Mouse (Mus musculus) intestine, embryonic 15.5 days (tissue): ENCODE results near the gene Dcaf1. TPM values are rescaled to one million over a fixed set of nuclear protein-coding genes. Genes with fewer than 3 reads are reported as not detected.

Experiments
- ATAC-seq: fragments of 200-750 bp; cut with Nextera tagmentation; 2 replicates; pipeline ENCODE4 v1.8.0; 2017; ENCODE audit warnings: moderate TSS enrichment, moderate library complexity
- H3K27ac ChIP-seq: fragments of 300-500 bp; sonication (generic); 2 replicates; pipeline ENCODE4 v1.5.1; 2015; ENCODE audit warnings: mild to moderate bottlenecking, inconsistent platforms
- H3K27me3 ChIP-seq: fragments of 300-500 bp; sonication (generic); replicated peaks from 2 replicates; pipeline ENCODE4 v1.6.1; 2015; ENCODE audit warnings: inconsistent platforms
- H3K36me3 ChIP-seq: fragments of 300-500 bp; sonication (generic); 2 replicates; pipeline ENCODE4 v1.6.1; 2015; ENCODE audit warnings: inconsistent platforms
- H3K4me1 ChIP-seq: fragments of 300-500 bp; sonication (generic); replicated peaks from 2 replicates; pipeline ENCODE4 v1.6.1; 2015; ENCODE audit warnings: inconsistent platforms
- H3K4me2 ChIP-seq: fragments of 300-500 bp; sonication (generic); replicated peaks from 2 replicates; pipeline ENCODE4 v1.6.1; 2015; ENCODE audit warnings: mild to moderate bottlenecking, inconsistent platforms
- H3K4me3 ChIP-seq: fragments of 300-500 bp; sonication (generic); replicated peaks from 2 replicates; pipeline ENCODE4 v1.5.1; 2015; ENCODE audit warnings: inconsistent platforms
- H3K9ac ChIP-seq: fragments of 300-500 bp; sonication (generic); 2 replicates; pipeline ENCODE4 v1.6.1; 2015; ENCODE audit warnings: inconsistent platforms
- H3K9me3 ChIP-seq: fragments of 300-500 bp; sonication (generic); 2 replicates; pipeline ENCODE4 v1.6.1; 2016; ENCODE audit warnings: inconsistent platforms
- WGBS: fragments of 180-500 bp; shearing (Covaris S2); methylation state at CpG from one replicate; pipeline ENCODE4 v1.1.7; 2015; 5-methylcytosine and 5-hydroxymethylcytosine counted together
- polyA plus RNA-seq: library from polyadenylated mRNA; unstranded; fragments of >200 nt; fragmentation: Nextera tagmentation; extraction: Ambion mirVana; gene quantifications from 2 replicates; pipeline ENCODE4 v1.2.1, GENCODE M21; 2015

The Dcaf1 gene
- polyA plus RNA-seq, 1 experiment from 2014 or later = 20.4 TPM

GRCm38 (mm10) chr9:106891829-106892551 is 70.3 kb downstream of the Dcaf1 start, which contains the start of gene Manf:
Manf (minus strand) TSS chr9:106891979.
- peak within 1 kb of the TSS; percentile 89 for H3K4me2 ChIP-seq
- H3K9ac ChIP-seq = peak within 1 kb of the TSS; percentile 94
- ATAC-seq = peak; percentile 98
- under 1% methylated on average over 59 of the region's 59 CpGs for WGBS
- no peaks in the 10 kb centered on the region for H3K27me3 ChIP-seq
- H3K27ac ChIP-seq = peak within 1 kb of the TSS; percentile 97
- H3K9me3 ChIP-seq = no peaks in the 10 kb centered on the region
- H3K4me3 ChIP-seq = peak within 1 kb of the TSS; percentile 88
- H3K36me3 ChIP-seq = peaks cover 16% of the 10 kb centered on the region
- peaks cover 28% of the 10 kb centered on the region for H3K4me1 ChIP-seq

GRCm38 (mm10) chr9:106892552-106892875 is 70.8 kb downstream of the Dcaf1 start:
- WGBS = under 1% methylated on average over 9 of the region's 9 CpGs
- Histone ChIP-seq H3K9me3 (no peaks in the 10 kb centered on the region), H3K4me1 (peaks cover 26% of the 10 kb centered on the region), H3K27me3 (no peaks in the 10 kb centered on the region), H3K36me3 (peaks cover 16% of the 10 kb centered on the region), H3K27ac (peak overlapping the region; percentile 97), H3K9ac (peak overlapping the region; percentile 72), H3K4me3 (peak overlapping the region; percentile 88), H3K4me2 (peak overlapping the region; percentile 89)
- ATAC-seq = no peak

GRCm38 (mm10) chr9:106893327-106893726 is 71.7 kb downstream of the Dcaf1 start:
- Histone ChIP-seq H3K4me3 (no peak overlapping the region), H3K9ac (no peak overlapping the region), H3K4me2 (0 out of 2 replicates have a peak overlapping the region, but pooled peaks have one; percentile 9), H3K9me3 (no peaks in the 10 kb centered on the region), H3K27ac (no peak overlapping the region), H3K27me3 (no peaks in the 10 kb centered on the region), H3K36me3 (peaks cover 13% of the 10 kb centered on the region), H3K4me1 (peaks cover 18% of the 10 kb centered on the region)
- ATAC-seq = no peak
- WGBS = 61% methylated on average over 3 of the region's 3 CpGs

- ATAC-seq = no peak
- H3K4me1 ChIP-seq = no peaks in the 10 kb centered on the region
- WGBS = 59% methylated on average over 1 of the region's 1 CpGs
- H3K9me3 ChIP-seq = no peaks in the 10 kb centered on the region
- no peak overlapping the region for H3K4me3 ChIP-seq
- H3K36me3 ChIP-seq = no peaks in the 10 kb centered on the region
- H3K27ac ChIP-seq = no peak overlapping the region
- no peak overlapping the region for H3K9ac ChIP-seq
- H3K27me3 ChIP-seq = no peaks in the 10 kb centered on the region
- H3K4me2 ChIP-seq = no peak overlapping the region
Measured at GRCm38 (mm10) chr9:106898901-106899300, 77.2 kb downstream of the Dcaf1 start.

GRCm38 (mm10) chr9:106901596-106901995 is 79.9 kb downstream of the Dcaf1 start:
- H3K36me3 ChIP-seq = no peaks in the 10 kb centered on the region
- 93% methylated on average over 7 of the region's 7 CpGs for WGBS
- no peaks in the 10 kb centered on the region for H3K27me3 ChIP-seq
- H3K27ac ChIP-seq = no peak overlapping the region
- no peaks in the 10 kb centered on the region for H3K9me3 ChIP-seq
- H3K4me2 ChIP-seq = no peak overlapping the region
- no peak overlapping the region for H3K4me3 ChIP-seq
- H3K9ac ChIP-seq = no peak overlapping the region
- no peak for ATAC-seq
- no peaks in the 10 kb centered on the region for H3K4me1 ChIP-seq

GRCm38 (mm10) chr9:106903099-106903790 is 81.6 kb downstream of the Dcaf1 start:
- H3K9ac ChIP-seq = no peak overlapping the region
- no peaks in the 10 kb centered on the region for H3K36me3 ChIP-seq
- H3K4me1 ChIP-seq = no peaks in the 10 kb centered on the region
- no peak overlapping the region for H3K27ac ChIP-seq
- H3K4me2 ChIP-seq = no peak overlapping the region
- no peaks in the 10 kb centered on the region for H3K9me3 ChIP-seq
- no peak for ATAC-seq
- WGBS = 72% methylated on average over 4 of the region's 4 CpGs
- no peak overlapping the region for H3K4me3 ChIP-seq
- H3K27me3 ChIP-seq = no peaks in the 10 kb centered on the region

- Histone ChIP-seq H3K9ac (no peak overlapping the region), H3K36me3 (no peaks in the 10 kb centered on the region), H3K4me3 (no peak overlapping the region), H3K27me3 (no peaks in the 10 kb centered on the region), H3K27ac (no peak overlapping the region), H3K4me2 (no peak overlapping the region), H3K9me3 (no peaks in the 10 kb centered on the region), H3K4me1 (no peaks in the 10 kb centered on the region)
- no peak for ATAC-seq
- 5% methylated on average over 1 of the region's 1 CpGs for WGBS
Measured at GRCm38 (mm10) chr9:106903791-106904134, 82.1 kb downstream of the Dcaf1 start.

GRCm38 (mm10) chr9:106906597-106906996 is 84.9 kb downstream of the Dcaf1 start:
- Histone ChIP-seq H3K36me3 (no peaks in the 10 kb centered on the region), H3K4me1 (no peaks in the 10 kb centered on the region), H3K9ac (no peak overlapping the region), H3K27me3 (no peaks in the 10 kb centered on the region), H3K4me3 (no peak overlapping the region), H3K4me2 (no peak overlapping the region), H3K9me3 (no peaks in the 10 kb centered on the region), H3K27ac (no peak overlapping the region)
- WGBS = 87% methylated on average over 8 of the region's 8 CpGs
- ATAC-seq = no peak

- WGBS = 65% methylated on average over 3 of the region's 3 CpGs
- Histone ChIP-seq H3K27ac (no peak overlapping the region), H3K9me3 (no peaks in the 10 kb centered on the region)
Measured at GRCm38 (mm10) chr9:106908174-106908573, 86.5 kb downstream of the Dcaf1 start.

GRCm38 (mm10) chr9:106908715-106909114 is 87.0 kb downstream of the Dcaf1 start:
- no peak overlapping the region for H3K4me2 ChIP-seq
- peak; percentile 87 for ATAC-seq
- H3K9ac ChIP-seq = no peak overlapping the region
- H3K4me1 ChIP-seq = no peaks in the 10 kb centered on the region
- H3K9me3 ChIP-seq = no peaks in the 10 kb centered on the region
- 31% methylated on average over 5 of the region's 5 CpGs for WGBS
- no peak overlapping the region for H3K27ac ChIP-seq
- H3K4me3 ChIP-seq = no peak overlapping the region
- no peaks in the 10 kb centered on the region for H3K36me3 ChIP-seq
- H3K27me3 ChIP-seq = no peaks in the 10 kb centered on the region

More at GRCm38 (mm10) chr9:106908174-106908573, 86.5 kb downstream of the Dcaf1 start:
- Histone ChIP-seq H3K4me1 (no peaks in the 10 kb centered on the region), H3K27me3 (no peaks in the 10 kb centered on the region), H3K4me2 (no peak overlapping the region), H3K9ac (no peak overlapping the region), H3K4me3 (no peak overlapping the region), H3K36me3 (no peaks in the 10 kb centered on the region)
- no peak for ATAC-seq

- H3K4me2 ChIP-seq = no peak overlapping the region
- no peaks in the 10 kb centered on the region for H3K36me3 ChIP-seq
- 73% methylated on average over 1 of the region's 1 CpGs for WGBS
- H3K9ac ChIP-seq = no peak overlapping the region
- no peak for ATAC-seq
- no peak overlapping the region for H3K4me3 ChIP-seq
- H3K9me3 ChIP-seq = no peaks in the 10 kb centered on the region
- H3K27me3 ChIP-seq = no peaks in the 10 kb centered on the region
- H3K27ac ChIP-seq = no peak overlapping the region
- H3K4me1 ChIP-seq = no peaks in the 10 kb centered on the region
Measured at GRCm38 (mm10) chr9:106911624-106912023, 90.0 kb downstream of the Dcaf1 start.

GRCm38 (mm10) chr9:106913759-106914158 is 92.1 kb downstream of the Dcaf1 start:
- no peaks in the 10 kb centered on the region for H3K9me3 ChIP-seq
- no peak overlapping the region for H3K4me2 ChIP-seq
- 2% methylated on average over 1 of the region's 1 CpGs for WGBS

GRCm38 (mm10) chr9:106914878-106915277 is 93.2 kb downstream of the Dcaf1 start:
- ATAC-seq = no peak
- H3K4me1 ChIP-seq = no peaks in the 10 kb centered on the region
- H3K27me3 ChIP-seq = no peaks in the 10 kb centered on the region
- no peak overlapping the region for H3K4me2 ChIP-seq
- H3K9me3 ChIP-seq = no peaks in the 10 kb centered on the region
- H3K27ac ChIP-seq = no peak overlapping the region
- WGBS = 82% methylated on average over 6 of the region's 6 CpGs
- H3K9ac ChIP-seq = no peak overlapping the region
- no peak overlapping the region for H3K4me3 ChIP-seq
- H3K36me3 ChIP-seq = no peaks in the 10 kb centered on the region

More at GRCm38 (mm10) chr9:106913759-106914158, 92.1 kb downstream of the Dcaf1 start:
- H3K27me3 ChIP-seq = no peaks in the 10 kb centered on the region
- no peak overlapping the region for H3K27ac ChIP-seq
- H3K9ac ChIP-seq = no peak overlapping the region
- ATAC-seq = no peak
- no peak overlapping the region for H3K4me3 ChIP-seq
- no peaks in the 10 kb centered on the region for H3K36me3 ChIP-seq
- no peaks in the 10 kb centered on the region for H3K4me1 ChIP-seq
